Mouse (Mus musculus) brain, embryonic 14.5 days (tissue): Measurements from ENCODE around the gene Tnip3. TPM values are rescaled to one million over a fixed set of nuclear protein-coding genes. Genes with fewer than 3 reads are reported as not detected.

Experiments
- DNase-seq: peaks from one replicate; pipeline ENCODE4 v3.0.0-alpha.2; 2011; ENCODE audit warnings: low read depth
- CTCF ChIP-seq: fragments of 200-500 bp; IDR thresholded peaks from 2 replicates; pipeline ENCODE4 v1.5.1; 2012; ENCODE audit warnings: inconsistent platforms, mild to moderate bottlenecking, moderate library complexity, borderline replicate concordance; ENCODE audit not compliant: insufficient read depth, insufficient read length; ENCODE audit errors: extremely low read depth
- POLR2A ChIP-seq: fragments of 200-500 bp; IDR thresholded peaks from 2 replicates; pipeline ENCODE4 v1.6.1; 2012; ENCODE audit warnings: mild to moderate bottlenecking, inconsistent platforms, borderline replicate concordance; ENCODE audit not compliant: poor library complexity, insufficient read depth, insufficient read length, severe bottlenecking; ENCODE audit errors: extremely low read depth
- polyA plus RNA-seq: library from polyadenylated mRNA; depleted of rRNA; stranded (reverse); fragments of >200 nt; gene quantifications from 2 replicates; pipeline ENCODE4 v1.2.3, GENCODE M21; 2012; rRNA removed

The Tnip3 gene
- not detected in 2 replicates for polyA plus RNA-seq

- TF ChIP-seq POLR2A (no peak), CTCF (no peak)
These were observed at the start of gene Tnip3 for GRCm38 (mm10) chr6:65525192-65525591. Tnip3 (plus strand) TSS chr6:65525313.

GRCm38 (mm10) chr6:65498786-65499185, 26.3 kb upstream of the Tnip3 start:
- no peak for DNase-seq
- TF ChIP-seq CTCF (no peak), POLR2A (no peak)

More at GRCm38 (mm10) chr6:65525192-65525591, at the start of gene Tnip3:
- no peak for DNase-seq

DNA sequence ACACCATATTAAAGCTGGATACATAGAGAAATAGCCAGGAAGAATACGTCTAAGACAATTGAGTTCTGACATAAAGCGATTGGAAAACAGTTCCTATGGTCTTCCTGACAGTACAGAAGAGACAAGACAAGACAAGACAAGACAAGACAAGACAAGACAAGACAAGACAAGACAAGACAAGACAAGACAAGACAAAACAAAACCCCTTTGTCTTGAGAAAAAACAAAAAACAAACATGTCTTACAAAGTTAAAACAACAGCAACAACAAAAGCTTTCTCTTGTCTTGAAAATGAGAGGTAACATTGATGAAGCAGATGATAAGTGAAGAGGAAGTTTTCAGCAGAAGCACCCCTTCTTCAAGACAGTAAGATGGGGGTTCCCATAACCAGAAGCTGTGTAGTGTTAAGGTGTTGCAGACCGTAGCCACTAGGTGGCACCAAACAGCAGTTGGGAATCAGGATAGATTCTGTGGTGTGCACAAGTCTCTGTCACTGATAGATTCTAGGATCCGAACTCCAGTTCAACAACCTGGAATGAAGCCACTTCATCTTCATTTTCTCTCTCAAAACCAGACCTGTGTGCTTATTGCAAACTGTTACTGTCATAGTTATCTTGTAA, 15.0 kb upstream of the Tnip3 start:
- peak; percentile 88 for DNase-seq
- TF ChIP-seq POLR2A (no peak), CTCF (peak; percentile 84; the same call in 1 of the 2 replicates)

GRCm38 (mm10) chr6:65513813-65514212, 11.3 kb upstream of the Tnip3 start:
- DNase-seq = no peak
- no peak for TF ChIP-seq CTCF

- TF ChIP-seq POLR2A = no peak
- no peak for TF ChIP-seq CTCF
- no peak for DNase-seq
These were observed 8.4 kb upstream of the Tnip3 start for GRCm38 (mm10) chr6:65516759-65517158.

GRCm38 (mm10) chr6:65520821-65521220, 4.3 kb upstream of the Tnip3 start:
- TF ChIP-seq POLR2A (no peak), CTCF (no peak)
- DNase-seq = no peak

- DNase-seq = no peak
- TF ChIP-seq CTCF = no peak
- TF ChIP-seq POLR2A = no peak
These were observed 2.8 kb downstream of the Tnip3 start for GRCm38 (mm10) chr6:65527892-65528291.

GRCm38 (mm10) chr6:65531232-65531848, 6.2 kb downstream of the Tnip3 start:
- TF ChIP-seq POLR2A = no peak
- no peak for TF ChIP-seq CTCF
- DNase-seq = peak; percentile 29

DNA sequence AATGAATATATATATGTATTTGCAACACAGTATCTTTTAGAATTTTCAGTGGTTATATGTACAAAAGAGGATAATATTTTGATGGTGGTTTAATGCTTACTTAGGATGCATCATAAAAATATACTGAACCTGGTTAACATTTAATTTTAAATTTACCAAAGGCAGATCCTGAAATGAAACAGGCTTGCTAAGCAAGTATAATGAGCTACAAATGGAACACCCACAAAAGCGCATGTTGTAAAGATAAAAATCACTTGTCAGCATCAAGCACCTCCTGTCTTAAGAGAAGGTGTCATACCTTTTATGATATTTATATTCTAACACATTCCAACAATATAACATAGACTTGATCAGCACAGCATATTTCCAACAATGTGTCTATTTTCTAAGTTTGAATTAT, 8.6 kb downstream of the Tnip3 start:
- TF ChIP-seq POLR2A = no peak
- TF ChIP-seq CTCF = no peak
- DNase-seq = no peak

- no peak for DNase-seq
- TF ChIP-seq POLR2A (no peak), CTCF (no peak)
These were observed 12.3 kb downstream of the Tnip3 start for GRCm38 (mm10) chr6:65537327-65537884.

GRCm38 (mm10) chr6:65538022-65538652, 13.0 kb downstream of the Tnip3 start:
- peak; percentile 15 for DNase-seq
- TF ChIP-seq CTCF (no peak), POLR2A (no peak)
